Mouse (Mus musculus): ENCODE data around the gene Cd7. TPM values are rescaled to one million over a fixed set of nuclear protein-coding genes. Genes with fewer than 3 reads are reported as not detected.

Gene Cd7
- polyA plus RNA-seq (2014; fragmentation: Illumina TruSeq; extraction: RNeasy Lipid Tissue Mini Kit (QIAGEN cat#74804); ENCODE audit: low read depth, low replicate concordance): not detected

DNA sequence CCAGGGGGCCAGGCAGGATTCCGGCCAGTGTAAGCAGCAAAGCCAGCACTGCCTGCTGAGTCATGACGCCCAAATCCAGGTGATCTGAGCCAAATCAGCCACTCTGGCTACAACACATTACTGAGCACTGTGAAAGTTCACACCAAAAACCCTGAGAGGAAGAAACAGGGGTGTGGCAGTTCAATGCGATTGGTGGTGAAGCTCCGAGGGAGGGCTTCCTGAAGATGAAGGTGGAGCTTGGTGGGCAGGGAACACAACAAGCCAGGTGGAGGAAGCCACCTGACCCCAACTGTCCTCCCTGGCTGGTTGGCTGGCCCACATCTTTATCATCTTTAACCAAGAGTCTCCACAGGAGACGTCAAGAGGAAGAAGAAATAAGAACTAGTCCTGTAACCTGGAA is at the start of gene Cd7:
Gene Cd7, minus strand, starts transcription at position 117 of the 400 bp plus-strand sequence.

DNA sequence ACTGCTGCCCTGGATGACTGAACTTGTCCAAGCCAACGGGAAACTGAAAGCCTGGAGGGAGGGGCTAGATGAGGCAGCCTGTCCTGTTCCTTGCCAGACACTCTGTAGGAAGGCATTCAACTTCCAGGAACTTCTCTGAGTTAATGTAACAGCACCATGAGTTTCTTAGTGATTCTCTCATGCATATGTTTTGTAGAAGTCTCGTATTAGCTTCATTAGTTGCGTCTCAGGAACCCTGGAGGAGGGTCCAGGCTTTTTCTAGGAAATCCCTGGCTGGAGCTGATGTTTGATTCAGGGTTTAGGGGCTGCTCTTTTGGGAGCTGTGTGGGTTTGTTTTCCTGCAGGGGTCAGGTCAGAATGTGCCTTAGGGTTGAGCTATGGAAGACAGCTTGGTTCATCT is 41.9 kb upstream of the Cd7 start, which contains the start of gene Sectm1a:
Gene Sectm1a, minus strand, starts transcription at position 101 of the 400 bp plus-strand sequence.

DNA sequence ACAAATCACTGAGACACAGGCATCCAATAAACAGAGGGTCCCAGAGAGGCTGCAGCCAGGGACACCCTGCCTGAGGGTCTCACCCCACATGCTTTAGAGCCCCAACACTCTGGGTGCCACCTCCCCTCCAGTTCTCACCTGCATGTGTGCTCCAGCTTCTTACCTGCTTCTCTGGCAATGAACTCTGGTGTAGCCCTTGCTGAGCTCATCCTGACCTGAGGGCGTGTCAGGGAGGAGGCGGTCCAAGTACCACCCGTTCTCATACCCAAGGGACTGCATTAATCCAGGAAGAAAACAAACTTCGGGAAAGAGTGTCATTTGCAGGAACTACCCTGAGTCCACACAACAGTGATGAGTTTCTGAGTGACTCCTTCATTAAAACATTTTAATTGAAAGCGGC is 24.2 kb upstream of the Cd7 start, which contains the start of gene Sectm1b:
Gene Sectm1b, minus strand, starts transcription at position 191 of the 400 bp plus-strand sequence.

DNA sequence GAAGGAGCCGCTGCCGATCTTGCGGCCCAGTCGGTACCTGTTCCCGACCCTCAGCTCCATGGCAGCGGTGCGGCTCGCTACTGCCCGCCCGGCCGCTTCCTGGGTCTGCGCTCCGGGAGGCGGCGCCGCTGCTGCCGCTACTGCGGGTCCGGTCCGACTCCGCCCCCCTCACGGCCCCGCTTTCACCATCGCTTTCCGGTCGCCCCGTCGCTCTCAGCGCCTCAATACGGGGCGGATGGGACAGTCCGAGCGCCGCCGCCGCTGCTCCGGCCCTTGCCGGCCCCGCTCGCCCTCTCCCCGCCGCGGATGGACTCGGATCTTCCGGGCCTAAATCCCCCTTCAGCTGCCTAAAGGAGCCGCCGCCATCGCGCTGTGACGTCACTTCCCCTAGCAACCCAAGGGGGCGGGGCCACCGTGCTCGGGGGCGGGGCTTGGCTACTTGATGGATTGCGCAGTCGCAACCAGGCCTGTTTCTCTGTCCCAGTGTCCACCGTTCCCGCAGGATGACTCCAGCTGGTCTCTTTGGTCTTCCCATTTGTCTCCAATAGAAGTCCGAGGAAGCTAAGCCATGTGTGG is 48.2 kb downstream of the Cd7 start, which contains the start of gene Csnk1d:
Gene Csnk1d, minus strand, starts transcription at position 380 of the 576 bp plus-strand sequence.

Other genes with a start within 250 kb of the Cd7 start
- gene Dus1l, start 243.0 kb downstream of the Cd7 start, polyA plus RNA-seq (2014; fragmentation: Illumina TruSeq; extraction: RNeasy Lipid Tissue Mini Kit (QIAGEN cat#74804); ENCODE audit: low read depth, low replicate concordance): 4.8 TPM
- gene Fasn, start 214.9 kb downstream of the Cd7 start, polyA plus RNA-seq (2014; fragmentation: Illumina TruSeq; extraction: RNeasy Lipid Tissue Mini Kit (QIAGEN cat#74804); ENCODE audit: low read depth, low replicate concordance): 10.8 TPM
- 1.2 TPM for gene Ccdc57, start 106.5 kb downstream of the Cd7 start, polyA plus RNA-seq (2014; fragmentation: Illumina TruSeq; extraction: RNeasy Lipid Tissue Mini Kit (QIAGEN cat#74804); ENCODE audit: low read depth, low replicate concordance)
- 0.12 TPM for gene Slc16a3, start 90.9 kb downstream of the Cd7 start, polyA plus RNA-seq (2014; fragmentation: Illumina TruSeq; extraction: RNeasy Lipid Tissue Mini Kit (QIAGEN cat#74804); ENCODE audit: low read depth, low replicate concordance)
- 73.3 TPM for gene Csnk1d, start 48.1 kb downstream of the Cd7 start, polyA plus RNA-seq (2014; fragmentation: Illumina TruSeq; extraction: RNeasy Lipid Tissue Mini Kit (QIAGEN cat#74804); ENCODE audit: low read depth, low replicate concordance)
- not detected for gene Sectm1b, start 24.2 kb upstream of the Cd7 start, polyA plus RNA-seq (2014; fragmentation: Illumina TruSeq; extraction: RNeasy Lipid Tissue Mini Kit (QIAGEN cat#74804); ENCODE audit: low read depth, low replicate concordance)
- gene Sectm1a, start 41.8 kb upstream of the Cd7 start, polyA plus RNA-seq (2014; fragmentation: Illumina TruSeq; extraction: RNeasy Lipid Tissue Mini Kit (QIAGEN cat#74804); ENCODE audit: low read depth, low replicate concordance): not detected
- not detected for gene Tex19.2, start 79.3 kb upstream of the Cd7 start, polyA plus RNA-seq (2014; fragmentation: Illumina TruSeq; extraction: RNeasy Lipid Tissue Mini Kit (QIAGEN cat#74804); ENCODE audit: low read depth, low replicate concordance)
- gene Tex19.1, start 106.7 kb upstream of the Cd7 start, polyA plus RNA-seq (2014; fragmentation: Illumina TruSeq; extraction: RNeasy Lipid Tissue Mini Kit (QIAGEN cat#74804); ENCODE audit: low read depth, low replicate concordance): not detected
- gene Uts2r, start 120.9 kb upstream of the Cd7 start, polyA plus RNA-seq (2014; fragmentation: Illumina TruSeq; extraction: RNeasy Lipid Tissue Mini Kit (QIAGEN cat#74804); ENCODE audit: low read depth, low replicate concordance): not detected
- gene Hexdc, start 165.0 kb upstream of the Cd7 start, polyA plus RNA-seq (2014; fragmentation: Illumina TruSeq; extraction: RNeasy Lipid Tissue Mini Kit (QIAGEN cat#74804); ENCODE audit: low read depth, low replicate concordance): 6.6 TPM
- 3.3 TPM for gene Ogfod3, start 165.3 kb upstream of the Cd7 start, polyA plus RNA-seq (2014; fragmentation: Illumina TruSeq; extraction: RNeasy Lipid Tissue Mini Kit (QIAGEN cat#74804); ENCODE audit: low read depth, low replicate concordance)
- 11.7 TPM for gene Cybc1, start 189.9 kb upstream of the Cd7 start, polyA plus RNA-seq (2014; fragmentation: Illumina TruSeq; extraction: RNeasy Lipid Tissue Mini Kit (QIAGEN cat#74804); ENCODE audit: low read depth, low replicate concordance)
- gene Narf, start 197.8 kb upstream of the Cd7 start, polyA plus RNA-seq (2014; fragmentation: Illumina TruSeq; extraction: RNeasy Lipid Tissue Mini Kit (QIAGEN cat#74804); ENCODE audit: low read depth, low replicate concordance): 12.0 TPM
- gene Foxk2, start 220.6 kb upstream of the Cd7 start, polyA plus RNA-seq (2014; fragmentation: Illumina TruSeq; extraction: RNeasy Lipid Tissue Mini Kit (QIAGEN cat#74804); ENCODE audit: low read depth, low replicate concordance): 25.8 TPM